Mouse (Mus musculus) MEL-GATA-1-ER (cell line): Measurements from ENCODE around the gene Tbxas1.

ENCODE experiments used
- DNase-seq: peaks from one replicate; pipeline ENCODE4 v3.0.0-alpha.2; 2012; ENCODE audit warnings: low read depth; ENCODE audit errors: extremely low read depth

Tbxas1 gene

GRCm38 (mm10) chr6:38853561-38853992, 21.6 kb upstream of the Tbxas1 start:
- no peak for DNase-seq

GRCm38 (mm10) chr6:38859819-38860218, 15.4 kb upstream of the Tbxas1 start:
- DNase-seq: no peak

- no peak for DNase-seq
Measured at GRCm38 (mm10) chr6:38860301-38860700, 14.9 kb upstream of the Tbxas1 start.

- no peak for DNase-seq
Measured at GRCm38 (mm10) chr6:38863595-38863994, 11.6 kb upstream of the Tbxas1 start.

GRCm38 (mm10) chr6:38865805-38866204, 9.4 kb upstream of the Tbxas1 start:
- no peak for DNase-seq

GRCm38 (mm10) chr6:38866357-38866756, 8.8 kb upstream of the Tbxas1 start:
- no peak for DNase-seq

GRCm38 (mm10) chr6:38866761-38867160, 8.4 kb upstream of the Tbxas1 start:
- DNase-seq: no peak

- no peak for DNase-seq
Measured at GRCm38 (mm10) chr6:38867291-38867690, 7.9 kb upstream of the Tbxas1 start.

- DNase-seq: no peak
Measured at GRCm38 (mm10) chr6:38868974-38869373, 6.2 kb upstream of the Tbxas1 start.

- DNase-seq: no peak
Measured at GRCm38 (mm10) chr6:38870070-38870469, 5.1 kb upstream of the Tbxas1 start.

- no peak for DNase-seq
Measured at GRCm38 (mm10) chr6:38871051-38871450, 4.2 kb upstream of the Tbxas1 start.

- DNase-seq: no peak
Measured at GRCm38 (mm10) chr6:38873316-38873715, 1.9 kb upstream of the Tbxas1 start.

- no peak for DNase-seq
Measured at GRCm38 (mm10) chr6:38874035-38874434, 1.2 kb upstream of the Tbxas1 start.

- DNase-seq: no peak
Measured at GRCm38 (mm10) chr6:38874565-38875257, 493 bp upstream of the Tbxas1 start.

- no peak for DNase-seq
Measured at GRCm38 (mm10) chr6:38876071-38876911, 1.1 kb downstream of the Tbxas1 start, which contains the start of gene Hipk2. TSS of gene Hipk2 (minus strand) at chr6:38876165.

- DNase-seq: no peak
Measured at GRCm38 (mm10) chr6:38877674-38878073, 2.5 kb downstream of the Tbxas1 start.

GRCm38 (mm10) chr6:38881468-38881867, 6.3 kb downstream of the Tbxas1 start:
- DNase-seq: no peak

- DNase-seq: no peak
Measured at GRCm38 (mm10) chr6:38881975-38882374, 6.8 kb downstream of the Tbxas1 start.

GRCm38 (mm10) chr6:38882728-38883171, 7.5 kb downstream of the Tbxas1 start:
- no peak for DNase-seq

GRCm38 (mm10) chr6:38884482-38884881, 9.3 kb downstream of the Tbxas1 start:
- DNase-seq: no peak

GRCm38 (mm10) chr6:38885132-38885531, 9.9 kb downstream of the Tbxas1 start:
- DNase-seq: no peak

GRCm38 (mm10) chr6:38887436-38887835, 12.2 kb downstream of the Tbxas1 start:
- DNase-seq: no peak
